Mouse (Mus musculus): ENCODE measurements around the gene Ap5z1. TPM values are rescaled to one million over a fixed set of nuclear protein-coding genes. Genes with fewer than 3 reads are reported as not detected.

Gene Ap5z1
- polyA plus RNA-seq, 1 experiment from 2014 or later: 14.4 TPM

DNA sequence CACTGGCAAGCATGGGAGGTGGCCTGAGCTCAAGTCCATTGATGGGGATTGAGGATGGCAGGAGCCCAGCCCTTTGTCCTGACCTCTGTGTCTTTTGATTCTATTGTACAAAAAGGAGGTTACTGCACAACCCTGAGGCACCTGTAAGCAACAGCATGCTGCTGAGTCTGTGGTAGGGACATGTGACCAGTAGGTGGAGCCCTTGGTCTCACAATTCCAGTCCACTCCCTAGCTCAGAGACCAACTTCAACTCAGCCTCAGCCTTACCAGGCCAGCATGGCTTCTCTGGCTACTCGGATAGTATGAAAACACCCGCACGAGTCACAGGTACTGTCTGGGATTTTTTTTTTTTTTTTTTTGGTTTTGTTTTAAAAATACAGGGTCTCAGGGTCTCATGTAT, 38.7 kb downstream of the Ap5z1 start:
- no peak overlapping the region for H3K9ac ChIP-seq (replicated peaks)
- H3K36me3 ChIP-seq: no peaks in the 10 kb centered on the region
- no peak overlapping the region for H3K27ac ChIP-seq (replicated peaks)
- H3K4me3 ChIP-seq: no peak overlapping the region
- H3K4me1 ChIP-seq: no peaks in the 10 kb centered on the region
- no peaks in the 10 kb centered on the region for H3K9me3 ChIP-seq
- H3K4me2 ChIP-seq (replicated peaks): no peak overlapping the region
- peak; percentile 70; the same call in 1 of the 2 replicates for ATAC-seq (ENCODE audit: low FRiP score, low read depth)
- H3K27me3 ChIP-seq: 0 out of 2 replicates have a peak, but pooled peaks cover 8% of the 10 kb centered on the region
- 13% methylated on average over 3 of the region's 3 CpGs for WGBS

DNA sequence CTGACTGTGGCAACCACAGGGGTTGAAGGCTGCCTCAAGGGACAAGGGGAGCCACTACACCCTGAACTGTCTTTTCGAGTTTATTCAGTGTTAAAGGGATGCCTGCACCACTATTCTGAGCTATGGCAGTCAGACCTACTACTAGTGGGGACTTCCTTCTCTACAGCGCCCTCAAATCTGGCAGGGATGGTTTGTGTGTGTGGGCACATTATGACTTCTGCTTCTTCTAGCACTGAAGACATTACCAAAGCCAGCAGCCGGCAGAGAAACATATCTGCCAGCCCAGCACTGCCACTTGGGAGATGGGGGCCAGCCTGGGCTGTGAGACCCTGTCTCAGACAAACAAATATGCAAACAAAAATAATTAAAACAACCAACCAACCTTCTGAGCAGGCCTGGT, 40.4 kb downstream of the Ap5z1 start:
- Histone ChIP-seq H3K4me2 (replicated peaks) (no peak overlapping the region), H3K27me3 (0 out of 2 replicates have a peak, but pooled peaks cover 8% of the 10 kb centered on the region), H3K4me1 (peaks cover 3% of the 10 kb centered on the region), H3K27ac (replicated peaks) (no peak overlapping the region), H3K36me3 (no peaks in the 10 kb centered on the region), H3K4me3 (no peak overlapping the region), H3K9me3 (no peaks in the 10 kb centered on the region), H3K9ac (replicated peaks) (no peak overlapping the region)
- no peak for ATAC-seq (ENCODE audit: low FRiP score, low read depth)
- WGBS: 87% methylated on average over 3 of the region's 3 CpGs

GRCm38 (mm10) chr5:142505695-142506423, 42.1 kb downstream of the Ap5z1 start:
- no peak for ATAC-seq (ENCODE audit: low FRiP score, low read depth)
- 74% methylated on average over 3 of the region's 3 CpGs for WGBS

GRCm38 (mm10) chr5:142509141-142510060, 45.7 kb downstream of the Ap5z1 start:
- peak overlapping the region; percentile 43; the same call in 1 of the 2 replicates for H3K27ac ChIP-seq (replicated peaks)
- H3K4me3 ChIP-seq: peak overlapping the region; percentile 20
- H3K4me1 ChIP-seq: peaks cover 13% of the 10 kb centered on the region
- peak overlapping the region; percentile 46 for H3K9ac ChIP-seq (replicated peaks)
- peak overlapping the region; percentile 46 for H3K4me2 ChIP-seq (replicated peaks)
- H3K27me3 ChIP-seq: no peaks in the 10 kb centered on the region
- H3K36me3 ChIP-seq: no peaks in the 10 kb centered on the region
- peak; percentile 34; the same call in 1 of the 2 replicates for ATAC-seq (ENCODE audit: low FRiP score, low read depth)
- WGBS: 6% methylated on average over 15 of the region's 15 CpGs
- H3K9me3 ChIP-seq: no peaks in the 10 kb centered on the region

More at GRCm38 (mm10) chr5:142505695-142506423, 42.1 kb downstream of the Ap5z1 start:
- Histone ChIP-seq H3K9me3 (no peaks in the 10 kb centered on the region), H3K9ac (replicated peaks) (no peak overlapping the region), H3K4me2 (replicated peaks) (no peak overlapping the region), H3K4me1 (peaks cover 13% of the 10 kb centered on the region), H3K27ac (replicated peaks) (no peak overlapping the region), H3K27me3 (0 out of 2 replicates have a peak, but pooled peaks cover 7% of the 10 kb centered on the region), H3K36me3 (no peaks in the 10 kb centered on the region), H3K4me3 (no peak overlapping the region)

- peaks cover 13% of the 10 kb centered on the region for H3K4me1 ChIP-seq
- ATAC-seq (ENCODE audit: low FRiP score, low read depth): no peak
- H3K27ac ChIP-seq (replicated peaks): 0 out of 2 replicates have a peak overlapping the region, but pooled peaks have one; percentile 12
- H3K9me3 ChIP-seq: no peaks in the 10 kb centered on the region
- H3K27me3 ChIP-seq: no peaks in the 10 kb centered on the region
- H3K9ac ChIP-seq (replicated peaks): no peak overlapping the region
- H3K4me2 ChIP-seq (replicated peaks): no peak overlapping the region
- H3K36me3 ChIP-seq: no peaks in the 10 kb centered on the region
- H3K4me3 ChIP-seq: no peak overlapping the region
- WGBS: 36% methylated on average over 7 of the region's 7 CpGs
These were observed 46.3 kb downstream of the Ap5z1 start for GRCm38 (mm10) chr5:142510061-142510414.

GRCm38 (mm10) chr5:142512112-142512511, 48.4 kb downstream of the Ap5z1 start:
- 87% methylated on average over 4 of the region's 4 CpGs for whole genome bisulfite sequencing
- no peak overlapping the region for H3K27ac ChIP-seq (replicated peaks)

GRCm38 (mm10) chr5:142518973-142519372, 55.2 kb downstream of the Ap5z1 start:
- no peak overlapping the region for H3K4me2 ChIP-seq (replicated peaks)
- 76% methylated on average over 6 of the region's 6 CpGs for WGBS
- H3K27me3 ChIP-seq: no peaks in the 10 kb centered on the region
- no peak for ATAC-seq (ENCODE audit: low FRiP score, low read depth)
- no peaks in the 10 kb centered on the region for H3K9me3 ChIP-seq
- H3K4me1 ChIP-seq: no peaks in the 10 kb centered on the region
- no peaks in the 10 kb centered on the region for H3K36me3 ChIP-seq
- no peak overlapping the region for H3K27ac ChIP-seq (replicated peaks)
- no peak overlapping the region for H3K4me3 ChIP-seq
- H3K9ac ChIP-seq (replicated peaks): no peak overlapping the region

More at GRCm38 (mm10) chr5:142512112-142512511, 48.4 kb downstream of the Ap5z1 start:
- peaks cover 13% of the 10 kb centered on the region for H3K4me1 ChIP-seq
- H3K36me3 ChIP-seq: no peaks in the 10 kb centered on the region
- no peak overlapping the region for H3K4me2 ChIP-seq (replicated peaks)
- no peaks in the 10 kb centered on the region for H3K9me3 ChIP-seq
- no peak overlapping the region for H3K4me3 ChIP-seq
- no peaks in the 10 kb centered on the region for H3K27me3 ChIP-seq
- H3K9ac ChIP-seq (replicated peaks): no peak overlapping the region
- ATAC-seq (ENCODE audit: low FRiP score, low read depth): no peak

DNA sequence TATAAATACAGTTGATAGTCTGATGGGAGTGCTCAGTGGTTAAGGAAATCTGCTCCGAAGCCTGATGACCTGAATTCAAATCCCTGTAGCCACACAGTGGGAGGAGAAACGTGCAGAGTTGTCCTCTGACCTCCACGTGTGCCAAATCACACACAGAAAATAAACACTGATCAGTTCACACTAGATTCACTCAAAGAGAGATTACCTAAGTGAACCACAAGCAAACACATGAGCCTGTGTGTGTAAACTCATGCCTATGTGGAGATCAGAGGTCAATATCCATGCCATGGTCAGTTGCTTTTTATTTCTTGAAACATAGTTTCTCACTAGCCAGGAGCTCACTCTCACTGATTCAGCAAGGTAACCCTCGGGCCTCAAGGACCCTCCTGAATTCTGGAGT, 56.6 kb downstream of the Ap5z1 start:
- Histone ChIP-seq H3K4me2 (replicated peaks) (no peak overlapping the region), H3K27me3 (no peaks in the 10 kb centered on the region), H3K9me3 (no peaks in the 10 kb centered on the region), H3K36me3 (no peaks in the 10 kb centered on the region), H3K4me1 (no peaks in the 10 kb centered on the region), H3K9ac (replicated peaks) (no peak overlapping the region), H3K4me3 (no peak overlapping the region), H3K27ac (replicated peaks) (no peak overlapping the region)
- 80% methylated on average over 4 of the region's 4 CpGs for WGBS
- no peak for ATAC-seq (ENCODE audit: low FRiP score, low read depth)

GRCm38 (mm10) chr5:142521195-142521866, 57.6 kb downstream of the Ap5z1 start:
- no peak overlapping the region for H3K27ac ChIP-seq (replicated peaks)
- H3K4me3 ChIP-seq: no peak overlapping the region
- 87% methylated on average over 11 of the region's 11 CpGs for WGBS
- ATAC-seq (ENCODE audit: low FRiP score, low read depth): no peak
- no peaks in the 10 kb centered on the region for H3K36me3 ChIP-seq
- no peaks in the 10 kb centered on the region for H3K27me3 ChIP-seq
- H3K4me2 ChIP-seq (replicated peaks): no peak overlapping the region
- H3K9me3 ChIP-seq: no peaks in the 10 kb centered on the region
- H3K4me1 ChIP-seq: no peaks in the 10 kb centered on the region
- H3K9ac ChIP-seq (replicated peaks): no peak overlapping the region

GRCm38 (mm10) chr5:142524711-142525464, 61.1 kb downstream of the Ap5z1 start:
- WGBS: 76% methylated on average over 8 of the region's 8 CpGs
- Histone ChIP-seq H3K4me1 (no peaks in the 10 kb centered on the region), H3K36me3 (no peaks in the 10 kb centered on the region), H3K4me2 (replicated peaks) (no peak overlapping the region), H3K27me3 (peaks cover 7% of the 10 kb centered on the region), H3K9ac (replicated peaks) (no peak overlapping the region), H3K27ac (replicated peaks) (no peak overlapping the region), H3K9me3 (no peaks in the 10 kb centered on the region), H3K4me3 (no peak overlapping the region)
- no peak for ATAC-seq (ENCODE audit: low FRiP score, low read depth)
